Mouse (Mus musculus) megakaryocyte, embryonic 14.5 days (primary cell): Measurements from ENCODE around the gene Ptgr1.

Source experiments
- FLI1 ChIP-seq: IDR thresholded peaks from 2 replicates; pipeline ENCODE4 v1.6.1; 2012; ENCODE audit warnings: low read length, inconsistent platforms, mixed read lengths
- GATA1 ChIP-seq: IDR thresholded peaks from 3 replicates; pipeline ENCODE4 v1.6.1; 2012; ENCODE audit warnings: mixed read lengths, low read length, inconsistent platforms, borderline replicate concordance

GRCm38 (mm10) chr4:58995251-58995693 is 8.4 kb upstream of the Ptgr1 start:
- TF ChIP-seq GATA1: no peak
- TF ChIP-seq FLI1: no peak
